Mouse (Mus musculus): ENCODE results near the gene Wwp2.
A peak's percentile ranks its signal among the peaks of the same experiment; 100 is the strongest.

DNA sequence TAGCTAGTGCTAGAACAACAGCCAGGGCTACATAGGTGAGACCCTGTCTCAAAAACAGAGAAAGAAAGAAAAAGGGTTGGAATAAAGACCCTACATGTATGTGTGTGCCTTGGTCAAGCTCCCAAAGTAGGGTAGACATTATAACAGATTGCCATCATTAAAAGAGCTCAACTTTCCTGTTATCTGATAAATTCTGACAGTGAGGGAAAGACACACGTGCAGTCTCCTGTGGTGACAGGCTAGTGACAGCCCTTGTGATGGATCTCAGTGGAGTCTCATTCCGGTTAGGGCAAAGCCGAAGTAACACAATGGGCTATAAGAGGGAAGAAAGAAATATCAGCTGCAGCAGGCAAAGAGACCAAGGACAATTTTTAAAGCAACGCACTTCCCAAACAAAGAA is 32.1 kb upstream of the Wwp2 start:
- TF ChIP-seq NRF1 (IDR thresholded peaks at IDR 0.05; ENCODE audit: insufficient read depth, low read depth, low read length, poor library complexity, severe bottlenecking) (no peak), MYC (IDR thresholded peaks at IDR 0.05; ENCODE audit: low read depth, low read length) (peak; percentile 61; the same call in 1 of the 2 replicates), UBTF (IDR thresholded peaks at IDR 0.05; ENCODE audit: borderline replicate concordance, insufficient read depth, low read depth, low read length) (no peak), CTCF (IDR thresholded peaks at IDR 0.05 in 2 of 3, conservative IDR thresholded peaks at IDR 0.05 in 1 of 3; ENCODE audit: control insufficient read depth in 1 of 3, insufficient read depth in 1 of 3, low read depth in 2 of 3, low read length in 3 of 3, poor library complexity in 1 of 3, severe bottlenecking in 1 of 3) (no peak), KAT2A (conservative IDR thresholded peaks at IDR 0.05; ENCODE audit: low read depth, low read length) (no peak), RAD21 (IDR thresholded peaks at IDR 0.05; ENCODE audit: low read depth, low read length) (no peak), MEF2A (IDR thresholded peaks at IDR 0.05; ENCODE audit: extremely low read depth, insufficient replicate concordance, low read depth, low read length, poor library complexity, severe bottlenecking) (no peak), TBP (IDR thresholded peaks at IDR 0.05; ENCODE audit: low read depth, low read length) (no peak), HCFC1 (IDR thresholded peaks at IDR 0.05; ENCODE audit: low read depth, low read length) (no peak)

Data from MEL (cell line).